Mouse (Mus musculus) forebrain, embryonic 15.5 days (tissue): ENCODE measurements at regions not wholly inside any gene's neighbourhood (a gene's known extent, or its start where the extent isn't known, plus 50 kb on each side); places are given as distances from the start of the nearest gene placed in this dataset.
A peak's percentile ranks its signal among the peaks of the same experiment; 100 is the strongest.
"Not testable (repeated sequence)": the region's sequence is repeated elsewhere in the genome, so short reads cannot be mapped to it uniquely, and the experiment has no call there.

Experiments
- ATAC-seq: fragments of 200-750 bp; cut with Nextera tagmentation; replicated peaks from 2 replicates; pipeline ENCODE4 v1.8.0; 2017; ENCODE audit warnings: mild to moderate bottlenecking, moderate TSS enrichment, moderate library complexity
- H3K27ac ChIP-seq: fragments of 300-500 bp; sonication (generic); replicated peaks from 2 replicates; pipeline ENCODE4 v1.5.1; 2015; ENCODE audit warnings: mild to moderate bottlenecking, inconsistent platforms
- H3K27me3 ChIP-seq: fragments of 300-500 bp; sonication (generic); 2 replicates; pipeline ENCODE4 v1.6.1; 2015; ENCODE audit warnings: inconsistent platforms
- H3K36me3 ChIP-seq: fragments of 300-500 bp; sonication (generic); 2 replicates; pipeline ENCODE4 v1.6.1; 2015; ENCODE audit warnings: mild to moderate bottlenecking, inconsistent platforms
- H3K4me1 ChIP-seq: fragments of 300-500 bp; sonication (generic); 2 replicates; pipeline ENCODE4 v1.6.1; 2015; ENCODE audit warnings: inconsistent platforms
- H3K4me2 ChIP-seq: fragments of 300-500 bp; sonication (generic); replicated peaks from 2 replicates; pipeline ENCODE4 v1.6.1; 2015; ENCODE audit warnings: mild to moderate bottlenecking, inconsistent platforms
- H3K4me3 ChIP-seq: fragments of 300-500 bp; sonication (generic); 2 replicates; pipeline ENCODE4 v1.5.1; 2015; ENCODE audit warnings: mild to moderate bottlenecking, inconsistent platforms
- H3K9ac ChIP-seq: fragments of 300-500 bp; sonication (generic); replicated peaks from 2 replicates; pipeline ENCODE4 v1.6.1; 2015; ENCODE audit warnings: mild to moderate bottlenecking, inconsistent platforms
- H3K9me3 ChIP-seq: fragments of 300-500 bp; sonication (generic); 2 replicates; pipeline ENCODE4 v1.6.1; 2016; ENCODE audit warnings: inconsistent platforms
- WGBS: fragments of 180-500 bp; shearing (Covaris S2); methylation state at CpG from one replicate; pipeline ENCODE4 v1.1.7; 2015; ENCODE audit warnings: mixed read lengths; 5-methylcytosine and 5-hydroxymethylcytosine counted together

DNA sequence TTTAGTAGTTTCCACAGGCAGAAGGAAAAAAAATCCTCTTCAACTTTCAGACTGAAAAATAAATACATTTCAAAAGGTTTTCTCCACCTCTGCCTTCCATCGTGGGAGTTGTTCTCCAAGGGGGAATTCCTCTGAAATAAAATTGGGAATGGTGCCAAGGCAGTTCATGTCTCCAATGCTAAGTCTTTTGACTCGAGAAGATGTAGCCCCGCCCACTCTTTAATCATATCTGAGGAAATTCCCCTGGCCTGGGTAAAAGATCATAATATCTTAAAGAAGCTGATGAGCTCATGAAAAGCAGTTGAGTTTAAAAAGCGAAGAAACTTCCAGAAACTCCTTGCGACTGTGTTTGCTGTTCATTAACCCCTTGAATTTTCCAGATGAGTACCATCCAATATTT lies 185.3 kb upstream of the Gm37988 start:
- Histone ChIP-seq H3K4me1 (no peaks in the 10 kb centered on the region), H3K9me3 (no peaks in the 10 kb centered on the region), H3K27me3 (no peaks in the 10 kb centered on the region), H3K9ac (no peak overlapping the region), H3K27ac (no peak overlapping the region), H3K36me3 (no peaks in the 10 kb centered on the region), H3K4me3 (no peak overlapping the region), H3K4me2 (no peak overlapping the region)
- WGBS: 58% methylated on average over 5 of the region's 5 CpGs
- ATAC-seq: no peak

DNA sequence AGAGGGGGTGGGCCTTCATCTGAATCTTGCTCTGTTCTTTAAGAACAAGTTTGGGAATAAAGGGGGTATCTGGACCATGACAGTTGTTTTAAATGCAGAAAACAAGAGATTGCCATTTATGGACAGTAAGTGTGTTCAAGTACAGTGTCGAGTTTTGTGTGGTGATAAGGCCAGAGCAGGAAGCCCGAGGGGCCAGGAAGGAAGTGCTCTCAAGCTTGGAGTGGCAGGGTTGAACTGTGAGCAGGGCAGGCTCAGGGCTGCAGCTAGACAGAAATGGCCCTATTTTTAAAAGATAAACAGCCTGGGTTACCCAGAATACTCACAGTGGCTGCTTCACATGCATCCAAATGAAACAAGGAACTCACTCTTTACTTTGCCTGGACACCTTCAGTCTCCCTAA lies 184.4 kb upstream of the Gm37988 start:
- no peak overlapping the region for H3K9ac ChIP-seq
- H3K4me3 ChIP-seq: no peak overlapping the region
- H3K27ac ChIP-seq: no peak overlapping the region
- no peaks in the 10 kb centered on the region for H3K36me3 ChIP-seq
- H3K27me3 ChIP-seq: no peaks in the 10 kb centered on the region
- no peaks in the 10 kb centered on the region for H3K4me1 ChIP-seq
- no peak for ATAC-seq
- 70% methylated on average over 2 of the region's 2 CpGs for WGBS
- no peak overlapping the region for H3K4me2 ChIP-seq
- H3K9me3 ChIP-seq: no peaks in the 10 kb centered on the region

DNA sequence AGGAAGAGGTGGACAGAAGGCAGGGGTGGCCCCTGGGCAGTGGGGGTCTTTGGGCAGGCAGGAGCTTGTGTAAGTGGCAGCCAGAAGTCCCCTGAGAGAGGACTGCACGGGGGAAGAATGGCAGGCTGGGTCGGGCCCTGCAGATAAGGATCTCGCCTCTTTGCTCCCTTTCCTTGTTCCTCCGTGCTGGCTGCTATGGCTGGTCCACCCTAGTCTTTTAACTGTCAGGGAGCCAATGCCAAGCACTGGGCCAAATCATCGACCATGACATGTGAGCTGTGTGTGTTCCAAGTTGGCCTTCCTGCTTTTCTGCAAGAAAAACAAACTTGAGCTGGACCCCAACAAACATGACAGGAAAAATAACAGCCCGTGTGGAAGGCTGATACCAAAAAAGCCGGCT lies 153.8 kb upstream of the Gm37988 start:
- no peak for ATAC-seq
- Histone ChIP-seq H3K4me2 (no peak overlapping the region), H3K27ac (no peak overlapping the region), H3K27me3 (no peaks in the 10 kb centered on the region), H3K4me1 (no peaks in the 10 kb centered on the region), H3K9me3 (no peaks in the 10 kb centered on the region), H3K36me3 (no peaks in the 10 kb centered on the region), H3K4me3 (no peak overlapping the region), H3K9ac (no peak overlapping the region)
- WGBS: 63% methylated on average over 7 of the region's 7 CpGs

DNA sequence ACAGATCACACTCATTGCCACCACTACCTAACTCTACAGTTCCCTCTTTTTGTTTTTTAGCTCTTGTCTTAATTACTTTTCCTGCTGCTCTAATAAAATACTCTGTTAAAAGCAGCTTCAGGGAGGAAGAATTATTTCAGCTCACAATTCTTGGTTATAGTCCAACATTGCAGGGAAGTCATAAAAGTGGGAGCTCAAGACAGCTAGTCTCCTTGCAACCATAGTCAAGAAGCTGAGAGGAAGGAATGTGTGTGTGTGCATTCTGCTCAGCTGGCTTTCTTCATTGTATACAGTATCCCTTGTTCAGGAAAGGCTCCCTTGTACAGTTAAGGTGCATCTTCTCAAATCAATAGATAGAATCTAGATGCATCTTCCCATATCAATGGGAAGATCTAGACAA lies 152.4 kb upstream of the Gm37988 start:
- Histone ChIP-seq H3K4me1 (no peaks in the 10 kb centered on the region), H3K4me2 (no peak overlapping the region), H3K4me3 (no peak overlapping the region), H3K36me3 (no peaks in the 10 kb centered on the region), H3K27ac (no peak overlapping the region), H3K27me3 (no peaks in the 10 kb centered on the region), H3K9me3 (no peaks in the 10 kb centered on the region), H3K9ac (no peak overlapping the region)
- no peak for ATAC-seq

DNA sequence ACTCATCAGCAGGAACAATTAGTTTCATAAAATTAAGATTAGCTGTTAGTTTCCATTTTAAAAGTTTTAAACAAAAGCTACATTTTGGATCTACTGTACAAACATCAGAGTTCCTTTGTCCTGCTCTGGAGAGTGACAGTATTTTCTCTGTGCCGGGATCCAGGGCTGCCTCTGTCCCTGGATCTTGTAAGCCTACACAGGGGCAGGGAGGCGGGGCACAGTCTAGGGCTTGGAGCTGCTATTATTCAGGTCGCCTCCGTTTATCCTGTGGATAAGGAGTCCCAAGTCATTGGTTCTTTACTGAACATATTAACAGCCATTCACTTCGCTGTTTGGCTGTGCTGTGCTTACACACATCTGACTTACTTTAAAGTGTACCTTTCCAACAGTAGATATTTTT lies 150.8 kb upstream of the Gm37988 start:
- Histone ChIP-seq H3K27me3 (no peaks in the 10 kb centered on the region), H3K9me3 (no peaks in the 10 kb centered on the region), H3K36me3 (no peaks in the 10 kb centered on the region), H3K9ac (no peak overlapping the region), H3K4me2 (no peak overlapping the region), H3K27ac (no peak overlapping the region), H3K4me1 (no peaks in the 10 kb centered on the region), H3K4me3 (no peak overlapping the region)
- no peak for ATAC-seq
- WGBS: 31% methylated on average over 5 of the region's 5 CpGs

DNA sequence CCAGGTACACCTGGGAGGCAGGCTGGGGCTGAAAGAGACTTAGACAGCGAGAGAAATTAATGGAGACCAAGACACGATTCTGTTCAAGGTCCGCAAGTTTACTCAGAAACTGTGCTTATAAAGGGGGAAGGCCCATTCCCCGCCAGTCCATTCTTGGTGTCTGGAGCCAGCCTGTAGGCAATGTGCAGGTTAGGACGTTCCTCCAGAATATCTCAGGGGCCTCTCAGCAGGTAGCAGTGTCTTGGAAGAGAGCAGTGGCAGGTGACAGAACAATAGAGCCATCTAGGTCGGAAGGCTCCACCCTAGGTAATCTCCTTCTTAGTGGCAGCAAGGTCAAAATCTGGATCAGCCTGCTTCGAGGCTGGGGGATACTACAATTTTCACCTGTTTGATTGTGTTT lies 147.6 kb upstream of the Gm37988 start:
- 79% methylated on average over 7 of the region's 7 CpGs for WGBS
- H3K27ac ChIP-seq, H3K36me3 ChIP-seq, H3K4me1 ChIP-seq, ATAC-seq, H3K4me3 ChIP-seq, H3K9ac ChIP-seq, H3K4me2 ChIP-seq, H3K27me3 ChIP-seq, H3K9me3 ChIP-seq: not testable (repeated sequence)

DNA sequence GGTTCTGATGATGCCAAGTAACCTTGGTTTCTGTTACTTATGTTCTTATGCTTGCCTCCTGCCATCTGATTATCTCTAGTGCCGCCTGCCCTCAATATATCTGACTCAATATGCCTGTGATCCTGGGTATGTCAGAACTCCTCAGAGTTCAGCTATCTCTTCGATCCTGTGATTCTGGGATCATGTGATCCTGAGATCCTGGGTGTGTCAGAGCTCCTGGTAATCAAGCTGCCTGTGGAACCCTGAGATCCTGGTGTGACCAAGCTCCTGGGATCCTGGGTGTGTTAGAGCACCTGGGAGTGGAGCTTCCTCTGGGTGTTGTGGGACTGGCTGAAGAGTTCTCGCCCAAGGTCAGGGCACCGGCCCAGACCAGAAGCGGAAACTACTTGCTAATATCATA lies 147.1 kb upstream of the Gm37988 start:
- not testable (repeated sequence) for H3K4me2 ChIP-seq, H3K27ac ChIP-seq, H3K36me3 ChIP-seq, H3K9me3 ChIP-seq, H3K4me3 ChIP-seq, ATAC-seq, H3K4me1 ChIP-seq, H3K9ac ChIP-seq, H3K27me3 ChIP-seq
- 94% methylated on average over 5 of the region's 5 CpGs for WGBS

DNA sequence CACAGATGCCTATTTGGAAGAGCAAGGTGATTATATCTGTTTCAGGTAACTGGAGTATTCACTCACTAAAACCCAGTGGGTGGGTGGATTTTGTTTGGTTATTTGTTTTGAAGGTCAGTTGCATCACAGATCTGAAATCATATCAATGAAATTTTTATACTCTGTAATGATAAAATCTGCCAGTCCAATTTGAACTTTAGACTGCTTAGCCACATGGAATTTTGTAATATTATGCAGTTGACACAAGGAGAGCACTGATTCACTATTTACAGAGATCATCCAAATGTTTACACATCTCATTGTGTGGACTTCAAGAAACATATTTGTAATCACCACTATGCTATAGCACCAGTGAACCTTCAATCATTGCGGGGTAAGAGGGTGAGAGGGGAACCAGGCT lies 145.9 kb upstream of the Gm37988 start:
- Histone ChIP-seq H3K27ac (no peak overlapping the region), H3K9ac (no peak overlapping the region), H3K36me3 (no peaks in the 10 kb centered on the region), H3K4me2 (no peak overlapping the region), H3K4me3 (no peak overlapping the region), H3K4me1 (no peaks in the 10 kb centered on the region), H3K27me3 (no peaks in the 10 kb centered on the region), H3K9me3 (no peaks in the 10 kb centered on the region)
- WGBS: 89% methylated on average over 1 of the region's 1 CpGs
- no peak for ATAC-seq

DNA sequence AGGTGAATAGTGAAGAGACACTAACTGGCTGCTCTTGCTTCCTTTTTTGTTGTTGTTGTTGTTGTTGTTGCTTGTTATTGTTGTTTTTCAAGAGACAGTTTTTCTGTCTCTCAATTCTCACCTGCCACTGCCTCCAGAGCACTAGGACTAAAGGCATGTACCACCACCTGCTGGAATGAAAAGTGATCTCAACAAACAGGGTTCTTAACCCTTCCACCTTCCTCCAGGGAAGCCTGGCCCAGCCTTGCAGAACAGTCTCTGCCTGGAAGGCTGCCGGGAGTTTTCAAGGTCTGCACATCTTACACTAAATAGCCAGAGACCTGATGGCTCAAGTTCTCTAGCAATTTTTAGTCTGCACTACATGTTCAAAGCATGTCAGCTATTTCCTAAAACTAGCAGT lies 138.0 kb upstream of the Gm37988 start:
- no peak for ATAC-seq
- H3K27ac ChIP-seq: no peak overlapping the region
- H3K9ac ChIP-seq: no peak overlapping the region
- WGBS: 82% methylated on average over 1 of the region's 1 CpGs
- H3K36me3 ChIP-seq: no peaks in the 10 kb centered on the region
- H3K27me3 ChIP-seq: no peaks in the 10 kb centered on the region
- H3K9me3 ChIP-seq: no peaks in the 10 kb centered on the region
- no peak overlapping the region for H3K4me3 ChIP-seq
- H3K4me2 ChIP-seq: no peak overlapping the region
- H3K4me1 ChIP-seq: no peaks in the 10 kb centered on the region

DNA sequence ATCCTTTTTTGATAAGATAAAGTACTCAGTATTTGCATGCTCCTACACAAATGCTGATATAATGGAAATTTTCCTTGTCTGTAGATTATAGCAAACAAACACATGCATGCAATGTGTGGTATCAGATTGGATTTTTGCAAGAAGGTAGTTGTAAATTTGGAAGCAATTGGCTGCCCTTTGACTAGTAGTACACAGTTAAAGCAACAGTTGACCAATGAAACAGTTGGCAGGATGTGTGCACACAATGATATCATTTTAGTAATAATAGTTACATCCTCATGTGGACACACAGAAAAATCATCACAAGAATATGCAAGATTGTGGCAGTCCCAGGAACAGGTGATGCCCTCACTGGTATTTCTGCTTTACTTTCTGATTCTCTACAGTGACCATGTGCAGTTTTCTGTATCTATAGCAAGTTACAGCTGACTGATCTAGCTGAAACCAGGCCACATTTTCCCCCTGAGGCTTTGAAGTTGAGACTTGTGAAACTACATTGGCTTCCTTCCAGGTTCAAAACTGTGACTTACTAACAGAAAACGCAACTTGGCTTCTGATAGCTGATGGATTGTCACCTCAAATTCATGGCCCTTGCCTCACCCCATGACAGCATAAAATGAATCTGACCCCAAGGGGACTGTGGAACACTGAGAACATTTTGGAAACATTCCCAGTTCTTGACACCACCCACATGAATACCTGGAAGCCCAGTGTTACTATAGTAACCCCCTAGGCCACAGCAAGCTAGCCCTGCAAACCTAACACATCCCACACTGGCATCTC lies 136.3 kb upstream of the Gm37988 start:
- no peaks in the 10 kb centered on the region for H3K27me3 ChIP-seq
- WGBS: 57% methylated on average over 1 of the region's 1 CpGs
- no peak for ATAC-seq

DNA sequence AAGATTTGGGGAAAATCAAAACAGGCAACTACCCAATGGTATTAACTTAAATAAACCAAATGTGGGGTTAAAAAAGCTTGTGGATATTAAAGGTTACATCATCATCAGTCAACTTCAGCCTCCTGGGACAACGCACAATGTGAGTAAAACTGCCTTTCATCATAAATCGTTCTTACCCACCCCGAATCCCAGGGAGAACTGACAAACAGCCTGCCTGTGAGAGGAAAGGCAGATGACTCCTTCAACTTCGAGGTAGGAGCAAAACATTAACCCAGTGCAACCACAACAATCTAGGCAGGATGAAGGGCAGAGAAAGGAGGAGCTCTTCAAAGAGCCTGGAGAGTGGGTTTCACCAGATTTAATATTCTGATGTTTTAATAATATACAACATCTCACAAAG lies 135.3 kb upstream of the Gm37988 start:
- 80% methylated on average over 4 of the region's 4 CpGs for WGBS
- H3K4me2 ChIP-seq: no peak overlapping the region
- H3K9me3 ChIP-seq: no peaks in the 10 kb centered on the region
- no peaks in the 10 kb centered on the region for H3K27me3 ChIP-seq
- H3K4me1 ChIP-seq: no peaks in the 10 kb centered on the region
- no peak overlapping the region for H3K27ac ChIP-seq
- H3K4me3 ChIP-seq: no peak overlapping the region
- ATAC-seq: no peak
- no peak overlapping the region for H3K9ac ChIP-seq
- H3K36me3 ChIP-seq: no peaks in the 10 kb centered on the region

More for the DNA sequence above, 136.3 kb upstream of the Gm37988 start:
- no peak overlapping the region for H3K27ac ChIP-seq
- no peak overlapping the region for H3K4me2 ChIP-seq
- H3K9ac ChIP-seq: no peak overlapping the region
- H3K36me3 ChIP-seq: no peaks in the 10 kb centered on the region
- H3K9me3 ChIP-seq: no peaks in the 10 kb centered on the region
- H3K4me1 ChIP-seq: no peaks in the 10 kb centered on the region
- H3K4me3 ChIP-seq: no peak overlapping the region

DNA sequence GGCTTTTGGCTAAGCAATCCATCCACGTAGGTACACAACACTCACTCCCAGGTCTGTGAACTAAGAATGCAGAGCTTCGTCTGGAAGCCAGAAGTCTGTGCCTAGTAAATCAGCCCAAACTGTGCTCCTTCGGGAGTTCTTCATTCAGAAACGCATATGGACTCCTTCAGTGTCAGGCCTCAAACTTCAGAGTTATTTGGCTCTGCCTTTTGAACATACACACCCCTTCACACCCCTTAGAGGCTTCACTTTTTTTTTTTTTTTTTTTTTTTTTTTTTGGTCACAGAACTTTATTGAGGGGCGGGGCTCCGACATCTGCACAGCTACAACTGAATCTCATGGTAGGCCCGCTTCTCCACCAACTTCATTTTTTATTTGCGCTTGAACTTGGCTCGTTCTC lies 120.1 kb upstream of the Gm37988 start:
- WGBS: 94% methylated on average over 9 of the region's 9 CpGs
- Histone ChIP-seq H3K27ac (no peak overlapping the region), H3K36me3 (no peaks in the 10 kb centered on the region), H3K4me3 (no peak overlapping the region), H3K27me3 (no peaks in the 10 kb centered on the region), H3K9ac (no peak overlapping the region), H3K4me2 (no peak overlapping the region), H3K9me3 (no peaks in the 10 kb centered on the region), H3K4me1 (no peaks in the 10 kb centered on the region)
- no peak for ATAC-seq

DNA sequence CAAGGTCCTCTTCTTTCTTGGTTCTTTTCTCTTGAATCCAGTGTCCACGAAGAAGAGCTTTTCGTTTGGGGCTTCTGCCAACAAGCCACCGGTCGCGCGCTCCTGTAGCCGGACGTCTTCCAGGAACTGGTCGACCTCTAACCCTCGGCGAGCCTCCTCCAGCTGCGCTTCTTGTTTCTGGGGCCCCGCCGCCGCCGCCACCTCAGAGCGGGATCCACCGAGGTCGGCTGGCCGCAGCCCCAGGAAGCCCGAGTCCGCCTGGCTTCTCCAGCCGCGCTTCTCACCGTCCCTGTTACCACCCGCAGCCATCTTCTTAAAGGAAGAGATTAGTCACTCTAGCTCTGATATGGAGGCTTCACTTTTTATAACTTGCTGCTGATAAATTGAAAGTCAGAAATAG lies 118.6 kb upstream of the Gm37988 start:
- Histone ChIP-seq H3K36me3 (no peaks in the 10 kb centered on the region), H3K4me3 (no peak overlapping the region), H3K9me3 (no peaks in the 10 kb centered on the region), H3K9ac (0 out of 2 replicates have a peak overlapping the region, but pooled peaks have one; percentile 10), H3K27ac (no peak overlapping the region), H3K4me2 (peak overlapping the region; percentile 20; the same call in 1 of the 2 replicates), H3K27me3 (no peaks in the 10 kb centered on the region), H3K4me1 (no peaks in the 10 kb centered on the region)
- ATAC-seq: no peak
- 30% methylated on average over 26 of the region's 26 CpGs for WGBS
